Mouse (Mus musculus): ENCODE measurements at regions not wholly inside any gene's neighbourhood (a gene's known extent, or its start where the extent isn't known, plus 50 kb on each side); places are given as distances from the start of the nearest gene placed in this dataset.

- TF ChIP-seq CTCF (IDR thresholded peaks at IDR 0.05; ENCODE audit: low read depth): no peak
- no peak for TF ChIP-seq EP300 (optimal IDR thresholded peaks at IDR 0.05)
Observed at GRCm38 (mm10) chr14:36764377-36764776, 204.2 kb downstream of the Ccser2 start.

GRCm38 (mm10) chr14:36756056-36756455 lies 212.5 kb downstream of the Ccser2 start:
- 67% methylated on average over 6 of the region's 6 CpGs for WGBS
- Histone ChIP-seq H3K4me3 (ENCODE audit: low read depth, low read length) (no peak overlapping the region), H3K27me3 (ENCODE audit: control insufficient read depth, insufficient read depth, low read length) (no peaks in the 10 kb centered on the region), H3K36me3 (ENCODE audit: control insufficient read depth, insufficient read depth, low read length) (no peaks in the 10 kb centered on the region), H3K4me1 (replicated peaks; ENCODE audit: control insufficient read depth, insufficient read depth) (no peaks in the 10 kb centered on the region), H3K9me3 (ENCODE audit: control insufficient read depth, low read length) (no peaks in the 10 kb centered on the region), H3K27ac (replicated peaks) (no peak overlapping the region), H3K9ac (ENCODE audit: low read length) (no peak overlapping the region), H3K4me2 (replicated peaks; ENCODE audit: low read depth) (no peak overlapping the region)
- no peak for TF ChIP-seq CTCF (IDR thresholded peaks at IDR 0.05; ENCODE audit: low read depth)
- TF ChIP-seq EP300 (optimal IDR thresholded peaks at IDR 0.05): no peak
- ATAC-seq (ENCODE audit: low FRiP score, low TSS enrichment) (no peak), DNase-seq (ENCODE audit: low spot score) (no peak)

More at GRCm38 (mm10) chr14:36764377-36764776, 204.2 kb downstream of the Ccser2 start:
- WGBS: 59% methylated on average over 4 of the region's 4 CpGs
- ATAC-seq (ENCODE audit: low FRiP score, low TSS enrichment) (no peak), DNase-seq (ENCODE audit: low spot score) (no peak)
- no peaks in the 10 kb centered on the region for H3K36me3 ChIP-seq (ENCODE audit: control insufficient read depth, insufficient read depth, low read length)
- H3K27me3 ChIP-seq (ENCODE audit: control insufficient read depth, insufficient read depth, low read length): no peaks in the 10 kb centered on the region
- no peak overlapping the region for H3K4me3 ChIP-seq (ENCODE audit: low read depth, low read length)
- no peaks in the 10 kb centered on the region for H3K9me3 ChIP-seq (ENCODE audit: control insufficient read depth, low read length)
- H3K9ac ChIP-seq (ENCODE audit: low read length): no peak overlapping the region
- no peak overlapping the region for H3K4me2 ChIP-seq (replicated peaks; ENCODE audit: low read depth)
- H3K27ac ChIP-seq (replicated peaks): no peak overlapping the region
- no peaks in the 10 kb centered on the region for H3K4me1 ChIP-seq (replicated peaks; ENCODE audit: control insufficient read depth, insufficient read depth)

- H3K27me3 ChIP-seq (ENCODE audit: control insufficient read depth, insufficient read depth, low read length): no peaks in the 10 kb centered on the region
- no peak overlapping the region for H3K27ac ChIP-seq (replicated peaks)
- TF ChIP-seq EP300 (optimal IDR thresholded peaks at IDR 0.05) (no peak), CTCF (IDR thresholded peaks at IDR 0.05; ENCODE audit: low read depth) (no peak)
- H3K4me2 ChIP-seq (replicated peaks; ENCODE audit: low read depth): no peak overlapping the region
- no peaks in the 10 kb centered on the region for H3K9me3 ChIP-seq (ENCODE audit: control insufficient read depth, low read length)
- DNase-seq (ENCODE audit: low spot score): no peak
- H3K4me3 ChIP-seq (ENCODE audit: low read depth, low read length): no peak overlapping the region
- H3K9ac ChIP-seq (ENCODE audit: low read length): no peak overlapping the region
- 86% methylated on average over 6 of the region's 6 CpGs for WGBS
- no peak for ATAC-seq (ENCODE audit: low FRiP score, low TSS enrichment)
- no peaks in the 10 kb centered on the region for H3K36me3 ChIP-seq (ENCODE audit: control insufficient read depth, insufficient read depth, low read length)
- H3K4me1 ChIP-seq (replicated peaks; ENCODE audit: control insufficient read depth, insufficient read depth): no peaks in the 10 kb centered on the region
Observed at GRCm38 (mm10) chr14:36748130-36748883, 220.3 kb downstream of the Ccser2 start.

- ATAC-seq (ENCODE audit: low FRiP score, low TSS enrichment) (no peak), DNase-seq (ENCODE audit: low spot score) (no peak)
- Histone ChIP-seq H3K27me3 (ENCODE audit: control insufficient read depth, insufficient read depth, low read length) (no peaks in the 10 kb centered on the region), H3K27ac (replicated peaks) (no peak overlapping the region), H3K36me3 (ENCODE audit: control insufficient read depth, insufficient read depth, low read length) (no peaks in the 10 kb centered on the region), H3K4me2 (replicated peaks; ENCODE audit: low read depth) (no peak overlapping the region), H3K9me3 (ENCODE audit: control insufficient read depth, low read length) (no peaks in the 10 kb centered on the region), H3K4me3 (ENCODE audit: low read depth, low read length) (no peak overlapping the region), H3K9ac (ENCODE audit: low read length) (no peak overlapping the region), H3K4me1 (replicated peaks; ENCODE audit: control insufficient read depth, insufficient read depth) (no peaks in the 10 kb centered on the region)
- no peak for TF ChIP-seq EP300 (optimal IDR thresholded peaks at IDR 0.05)
- TF ChIP-seq CTCF (IDR thresholded peaks at IDR 0.05; ENCODE audit: low read depth): no peak
- 63% methylated on average over 8 of the region's 8 CpGs for WGBS
Observed at GRCm38 (mm10) chr14:36731095-36731494, 237.5 kb downstream of the Ccser2 start.

GRCm38 (mm10) chr14:36726092-36726491 lies 242.5 kb downstream of the Ccser2 start:
- 59% methylated on average over 6 of the region's 6 CpGs for WGBS
- no peak for ATAC-seq (ENCODE audit: low FRiP score, low TSS enrichment)
- H3K4me1 ChIP-seq (replicated peaks; ENCODE audit: control insufficient read depth, insufficient read depth): no peaks in the 10 kb centered on the region

GRCm38 (mm10) chr14:36715684-36716083 lies 252.9 kb downstream of the Ccser2 start:
- no peak for ATAC-seq (ENCODE audit: low FRiP score, low TSS enrichment)
- Histone ChIP-seq H3K9me3 (ENCODE audit: control insufficient read depth, low read length) (no peaks in the 10 kb centered on the region), H3K36me3 (ENCODE audit: control insufficient read depth, insufficient read depth, low read length) (no peaks in the 10 kb centered on the region), H3K4me3 (ENCODE audit: low read depth, low read length) (no peak overlapping the region), H3K9ac (ENCODE audit: low read length) (no peak overlapping the region), H3K27ac (replicated peaks) (no peak overlapping the region), H3K27me3 (ENCODE audit: control insufficient read depth, insufficient read depth, low read length) (no peaks in the 10 kb centered on the region), H3K4me2 (replicated peaks; ENCODE audit: low read depth) (no peak overlapping the region), H3K4me1 (replicated peaks; ENCODE audit: control insufficient read depth, insufficient read depth) (no peaks in the 10 kb centered on the region)
- WGBS: 77% methylated on average over 2 of the region's 2 CpGs
- DNase-seq (ENCODE audit: low spot score): no peak
- no peak for TF ChIP-seq EP300 (optimal IDR thresholded peaks at IDR 0.05)
- no peak for TF ChIP-seq CTCF (IDR thresholded peaks at IDR 0.05; ENCODE audit: low read depth)

More at GRCm38 (mm10) chr14:36726092-36726491, 242.5 kb downstream of the Ccser2 start:
- H3K4me3 ChIP-seq (ENCODE audit: low read depth, low read length): no peak overlapping the region
- H3K4me2 ChIP-seq (replicated peaks; ENCODE audit: low read depth): no peak overlapping the region
- DNase-seq (ENCODE audit: low spot score): no peak
- TF ChIP-seq EP300 (optimal IDR thresholded peaks at IDR 0.05) (no peak), CTCF (IDR thresholded peaks at IDR 0.05; ENCODE audit: low read depth) (no peak)
- H3K36me3 ChIP-seq (ENCODE audit: control insufficient read depth, insufficient read depth, low read length): no peaks in the 10 kb centered on the region
- H3K9me3 ChIP-seq (ENCODE audit: control insufficient read depth, low read length): no peaks in the 10 kb centered on the region
- H3K9ac ChIP-seq (ENCODE audit: low read length): no peak overlapping the region
- H3K27ac ChIP-seq (replicated peaks): no peak overlapping the region
- H3K27me3 ChIP-seq (ENCODE audit: control insufficient read depth, insufficient read depth, low read length): no peaks in the 10 kb centered on the region

Data from stomach, postnatal 0 days (tissue).